Mouse (Mus musculus) T-helper 2 cell (primary cell): ENCODE measurements around the gene Wdr95.

Experiments used
- in situ Hi-C: fragments of 300-600 bp; cut with MboI, MseI; formaldehyde crosslinking; loops from one replicate; pipeline ENCODE4 v1.15.1; 2025; ENCODE audit warnings: high pct_unique_total_duplicates

Wdr95 gene

GRCm38 (mm10) chr5:149527999-149528729 lies at the start of gene Wdr95:
Gene Wdr95, plus strand, starts transcription at chr5:149528679.
- in situ Hi-C loops: no loop called here

- in situ Hi-C loops: no loop called here
Observed at GRCm38 (mm10) chr5:149481920-149482319, 46.6 kb upstream of the Wdr95 start.

GRCm38 (mm10) chr5:149483321-149484052 lies 45.0 kb upstream of the Wdr95 start:
- in situ Hi-C loops: no loop called here

- in situ Hi-C loops: no loop called here
Observed at GRCm38 (mm10) chr5:149484270-149484669, 44.2 kb upstream of the Wdr95 start.

GRCm38 (mm10) chr5:149485447-149485846 lies 43.0 kb upstream of the Wdr95 start:
- in situ Hi-C loops: no loop called here

- in situ Hi-C loops: no loop called here
Observed at GRCm38 (mm10) chr5:149488360-149489021, 40.0 kb upstream of the Wdr95 start.

GRCm38 (mm10) chr5:149489136-149489535 lies 39.3 kb upstream of the Wdr95 start:
- in situ Hi-C loops: no loop called here

GRCm38 (mm10) chr5:149490275-149490674 lies 38.2 kb upstream of the Wdr95 start:
- in situ Hi-C loops: no loop called here

GRCm38 (mm10) chr5:149495655-149496054 lies 32.8 kb upstream of the Wdr95 start:
- in situ Hi-C loops: no loop called here

- in situ Hi-C loops: no loop called here
Observed at GRCm38 (mm10) chr5:149496401-149497066, 31.9 kb upstream of the Wdr95 start.

- in situ Hi-C loops: no loop called here
Observed at GRCm38 (mm10) chr5:149499936-149500335, 28.5 kb upstream of the Wdr95 start.

GRCm38 (mm10) chr5:149503423-149504175 lies 24.9 kb upstream of the Wdr95 start:
- in situ Hi-C loops: no loop called here

- in situ Hi-C loops: no loop called here
Observed at GRCm38 (mm10) chr5:149504985-149505384, 23.5 kb upstream of the Wdr95 start.

GRCm38 (mm10) chr5:149506033-149506432 lies 22.4 kb upstream of the Wdr95 start:
- in situ Hi-C loops: no loop called here

- in situ Hi-C loops: no loop called here
Observed at GRCm38 (mm10) chr5:149508094-149509029, 20.1 kb upstream of the Wdr95 start.

GRCm38 (mm10) chr5:149510323-149510722 lies 18.2 kb upstream of the Wdr95 start:
- in situ Hi-C loops: no loop called here

- in situ Hi-C loops: no loop called here
Observed at GRCm38 (mm10) chr5:149512695-149513094, 15.8 kb upstream of the Wdr95 start.

GRCm38 (mm10) chr5:149513438-149514086 lies 14.9 kb upstream of the Wdr95 start:
- in situ Hi-C loops: no loop called here

- in situ Hi-C loops: no loop called here
Observed at GRCm38 (mm10) chr5:149514087-149514671, 14.3 kb upstream of the Wdr95 start.
